Mouse (Mus musculus) hematopoietic stem cell, adult 5-6 weeks (primary cell): Measurements from ENCODE around the gene Emc4. TPM values are rescaled to one million over a fixed set of nuclear protein-coding genes. Genes with fewer than 3 reads are reported as not detected.

Experiments used
- ATAC-seq, 2 experiments: fragments of 125-278 bp in 1 of 2; replicated peaks in 1 of 2; 2 replicates each; pipeline ENCODE4 v1.8.0; 2016 to 2017; ENCODE audit warnings: inconsistent platforms in 2 of 2, mild to moderate bottlenecking in 2 of 2, moderate number of reproducible peaks in 2 of 2, low read depth in 1 of 2, moderate TSS enrichment in 1 of 2; ENCODE audit not compliant: low FRiP score in 2 of 2, poor library complexity in 2 of 2, severe bottlenecking in 2 of 2, insufficient read depth in 1 of 2, low TSS enrichment in 1 of 2
- total RNA-seq: library from RNA; stranded (forward); fragments of 172-1452, 232-1000 nt; gene quantifications from 2 replicates; pipeline ENCODE4 v1.2.3, GENCODE M21; 2017

Gene Emc4
- 48.9 and 54.9 TPM in 2 replicates for total RNA-seq

DNA sequence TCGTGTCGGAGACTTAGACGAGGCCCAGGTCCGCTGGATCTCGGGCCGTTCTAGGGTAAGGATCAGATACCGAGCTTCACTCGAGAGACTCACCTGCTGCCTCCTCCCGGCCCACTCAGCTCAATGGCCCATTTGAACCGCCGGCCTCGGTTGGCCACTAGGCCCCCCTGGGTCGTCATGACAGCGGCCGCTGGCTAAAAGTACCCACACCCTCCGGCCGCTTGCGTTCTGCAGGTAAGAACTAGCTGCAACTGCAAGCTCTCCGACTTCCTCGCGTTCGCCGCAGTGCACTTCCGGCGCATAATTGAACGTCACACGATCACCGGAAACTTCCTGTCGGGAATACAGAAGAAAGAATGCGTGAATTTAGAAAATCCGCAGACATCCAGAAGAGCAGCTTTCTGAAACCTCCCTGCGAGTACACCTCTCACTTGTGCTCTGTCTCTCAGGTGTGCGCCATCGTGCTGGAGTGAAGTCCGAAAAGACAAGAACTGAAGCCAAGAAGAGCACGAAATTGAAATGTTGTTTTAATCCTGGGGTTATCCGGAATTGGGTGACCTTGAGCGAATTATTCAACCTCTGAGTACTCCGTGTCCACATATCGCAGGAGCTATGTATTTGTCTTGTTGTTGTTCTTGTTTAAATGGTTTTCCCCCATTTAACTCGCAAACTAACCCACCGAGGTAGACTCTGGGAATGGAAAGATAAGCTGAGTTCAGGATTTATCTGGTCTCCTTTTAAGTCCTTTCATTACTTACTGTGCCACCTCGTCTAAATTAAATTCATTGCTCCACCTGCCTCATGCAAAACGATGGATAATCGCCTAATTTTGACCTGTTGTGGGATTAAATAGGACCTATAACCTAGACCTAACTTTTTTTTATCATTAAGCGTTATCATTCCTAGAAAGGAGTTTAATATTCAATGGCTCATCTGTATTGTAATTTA lies at the start of gene Emc4:
Gene Emc4, minus strand, starts transcription at position 302 of the 948 bp plus-strand sequence.
- peak; percentile 90 to 94 for ATAC-seq

DNA sequence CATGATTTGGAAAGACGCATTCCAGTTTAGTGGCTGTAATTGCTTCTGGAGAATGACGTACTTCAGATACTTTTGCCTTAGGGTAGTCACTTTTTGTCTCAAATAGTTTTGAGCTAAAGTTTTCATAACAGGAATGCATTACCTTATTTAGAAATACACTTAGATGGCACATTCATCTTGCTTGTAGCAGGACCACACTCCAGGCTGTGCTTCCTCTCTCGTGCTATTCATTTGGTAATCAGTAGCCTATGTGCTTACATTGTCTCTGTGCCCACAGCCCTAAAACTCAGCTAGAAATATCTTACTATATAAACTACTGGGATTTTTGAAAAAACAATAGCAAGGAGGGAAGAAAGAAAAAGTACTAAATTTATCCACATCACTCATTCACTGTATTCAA lies 39.2 kb upstream of the Emc4 start:
- ATAC-seq, result no peak

DNA sequence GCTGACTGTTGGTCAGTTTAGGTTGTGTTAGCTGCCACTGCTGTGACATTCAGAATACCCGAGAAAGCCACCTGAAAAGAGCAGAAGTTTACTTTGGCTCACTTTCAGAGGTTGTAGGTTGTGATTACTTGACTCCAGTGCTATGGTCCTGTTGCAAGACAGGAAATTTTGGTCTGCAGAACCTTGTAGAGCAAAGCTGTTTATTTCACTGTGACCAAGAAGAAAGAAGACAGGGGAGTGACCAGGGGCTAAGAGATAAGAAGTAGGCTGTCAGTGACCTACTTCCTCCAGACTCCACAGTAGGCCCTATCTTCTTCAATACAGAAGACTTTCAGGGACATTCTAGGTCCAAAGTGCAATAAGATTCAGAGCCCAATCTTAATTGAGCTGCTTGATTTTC lies 28.8 kb upstream of the Emc4 start:
- ATAC-seq, result peak in 1 of 2 experiments; percentile 29; a peak in 1 of 4 replicates

DNA sequence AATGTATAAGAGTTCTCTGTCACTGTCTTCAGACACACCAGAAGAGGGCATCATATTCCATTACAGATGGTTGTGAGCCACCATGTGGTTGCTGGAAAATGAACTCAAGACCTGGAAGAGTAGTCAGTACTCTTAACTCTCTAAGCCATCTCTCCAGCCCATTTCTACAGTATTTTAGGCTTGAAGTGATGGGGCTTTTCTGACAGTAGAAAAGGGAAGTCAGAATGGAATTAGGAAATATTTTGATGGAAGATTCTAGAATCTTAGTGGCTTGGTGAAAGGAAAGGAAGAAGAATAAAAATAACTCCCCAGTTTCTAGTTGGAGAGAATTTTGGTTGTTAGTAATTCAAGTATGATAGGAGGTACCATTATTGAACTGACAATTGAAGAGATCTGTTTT lies 26.1 kb upstream of the Emc4 start:
- ATAC-seq, result no peak

DNA sequence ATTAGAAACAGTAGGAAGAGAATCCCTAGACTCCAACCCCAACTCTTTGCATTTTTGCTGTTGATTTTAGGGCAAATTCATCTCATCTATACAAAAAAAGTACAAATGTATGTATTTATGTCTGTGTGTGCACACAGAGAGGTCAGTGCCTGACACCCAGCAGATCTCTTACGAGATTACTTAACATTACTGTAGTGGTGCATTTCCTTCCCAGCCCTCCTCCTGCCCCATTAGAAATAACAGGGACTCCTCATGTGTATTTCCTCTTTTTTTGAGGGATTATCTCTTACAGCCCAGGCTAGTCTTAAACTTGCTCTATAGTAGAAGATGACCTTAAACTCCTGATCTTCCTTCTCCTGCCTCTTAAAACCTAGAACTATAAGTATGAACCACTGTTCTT lies 24.9 kb upstream of the Emc4 start:
- peak in 1 of 2 experiments; percentile 33; a peak in 1 of 4 replicates for ATAC-seq

DNA sequence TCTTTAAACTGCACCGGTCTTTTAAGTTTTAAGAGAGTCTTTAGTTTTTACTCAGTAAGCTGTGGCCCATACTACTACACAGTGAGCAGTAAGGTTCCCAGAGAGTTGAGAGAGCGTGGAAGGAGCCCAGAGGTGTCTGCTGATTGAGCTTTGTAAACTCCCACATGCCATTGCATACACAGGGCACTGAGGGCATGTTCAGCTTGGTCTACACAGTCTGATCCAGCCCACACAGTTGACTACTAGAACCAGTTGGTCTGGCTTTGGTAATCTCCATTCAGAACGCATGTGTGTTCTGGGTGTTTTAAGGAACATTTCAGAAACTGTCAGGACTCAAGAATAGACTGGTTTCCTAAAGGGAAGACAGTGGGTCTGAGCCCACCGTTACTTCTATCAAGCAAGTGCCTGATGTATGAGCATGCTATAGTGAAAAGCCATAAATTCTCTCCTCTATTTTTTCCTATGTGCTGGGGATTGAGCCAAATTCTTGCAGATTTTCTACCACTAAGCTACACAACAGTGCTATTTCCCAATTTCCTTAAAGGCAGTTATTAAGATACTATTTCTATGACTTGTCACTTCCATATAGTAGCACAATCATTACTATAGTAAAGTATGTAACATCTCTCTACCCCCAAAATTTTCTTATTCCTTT lies 23.6 kb upstream of the Emc4 start:
- ATAC-seq, result no peak

DNA sequence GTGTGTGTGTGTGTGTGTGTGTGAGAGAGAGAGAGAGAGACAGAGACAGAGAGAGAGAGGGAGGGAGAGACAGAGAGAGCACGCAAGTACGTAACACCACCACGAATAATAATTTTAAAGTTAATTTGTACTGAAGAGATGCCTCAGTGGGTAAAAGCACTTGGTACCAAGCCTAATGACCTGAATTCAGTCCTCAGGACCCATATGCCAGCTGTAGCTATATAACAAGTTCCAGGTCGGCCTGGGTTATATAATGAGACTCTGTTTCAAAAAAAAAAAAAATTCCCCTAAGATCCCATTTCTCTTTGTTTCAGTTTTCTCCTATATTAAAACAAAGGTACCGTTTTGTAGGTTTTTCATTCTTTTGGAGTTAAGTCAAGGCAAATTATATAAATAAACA lies 23.0 kb upstream of the Emc4 start:
- no peak for ATAC-seq

DNA sequence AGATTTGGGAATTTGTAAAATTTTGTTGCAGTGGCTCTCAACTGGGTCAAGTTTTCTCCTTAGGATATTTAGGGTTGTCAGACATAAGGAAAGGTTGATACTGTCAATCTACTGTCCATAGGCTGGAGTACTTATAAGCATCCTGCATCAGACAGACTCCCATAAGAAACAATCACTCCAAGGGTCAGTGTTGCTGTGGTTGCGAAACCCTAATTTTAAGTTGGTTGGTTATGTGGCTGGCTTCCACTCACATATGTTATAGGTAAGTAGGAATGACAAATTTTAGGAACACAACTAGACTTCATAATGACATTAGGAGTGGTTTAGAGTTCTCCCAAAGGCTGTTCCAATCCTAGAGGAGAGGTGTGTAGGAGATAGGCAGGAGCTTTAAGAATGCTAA lies 13.4 kb upstream of the Emc4 start:
- ATAC-seq, result no peak

DNA sequence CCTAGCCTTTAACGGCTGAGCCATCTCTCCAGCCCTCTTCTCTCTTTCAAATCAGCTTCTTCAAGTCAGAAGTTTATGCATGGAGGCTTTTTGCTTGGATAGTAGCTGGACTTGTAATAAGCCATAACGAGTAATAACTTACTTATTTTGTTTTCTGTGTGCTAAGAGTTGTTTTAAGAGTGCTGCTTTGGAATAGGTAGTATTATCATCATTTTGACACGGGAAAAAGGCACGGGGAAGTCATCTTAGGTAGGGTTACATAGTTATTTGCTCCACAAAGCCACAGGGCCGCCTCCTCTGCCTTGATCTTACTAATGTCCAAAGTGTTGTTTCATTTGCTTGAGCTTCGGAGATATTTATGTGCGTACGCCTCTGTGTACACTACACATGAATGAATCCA lies 12.3 kb upstream of the Emc4 start:
- no peak for ATAC-seq

DNA sequence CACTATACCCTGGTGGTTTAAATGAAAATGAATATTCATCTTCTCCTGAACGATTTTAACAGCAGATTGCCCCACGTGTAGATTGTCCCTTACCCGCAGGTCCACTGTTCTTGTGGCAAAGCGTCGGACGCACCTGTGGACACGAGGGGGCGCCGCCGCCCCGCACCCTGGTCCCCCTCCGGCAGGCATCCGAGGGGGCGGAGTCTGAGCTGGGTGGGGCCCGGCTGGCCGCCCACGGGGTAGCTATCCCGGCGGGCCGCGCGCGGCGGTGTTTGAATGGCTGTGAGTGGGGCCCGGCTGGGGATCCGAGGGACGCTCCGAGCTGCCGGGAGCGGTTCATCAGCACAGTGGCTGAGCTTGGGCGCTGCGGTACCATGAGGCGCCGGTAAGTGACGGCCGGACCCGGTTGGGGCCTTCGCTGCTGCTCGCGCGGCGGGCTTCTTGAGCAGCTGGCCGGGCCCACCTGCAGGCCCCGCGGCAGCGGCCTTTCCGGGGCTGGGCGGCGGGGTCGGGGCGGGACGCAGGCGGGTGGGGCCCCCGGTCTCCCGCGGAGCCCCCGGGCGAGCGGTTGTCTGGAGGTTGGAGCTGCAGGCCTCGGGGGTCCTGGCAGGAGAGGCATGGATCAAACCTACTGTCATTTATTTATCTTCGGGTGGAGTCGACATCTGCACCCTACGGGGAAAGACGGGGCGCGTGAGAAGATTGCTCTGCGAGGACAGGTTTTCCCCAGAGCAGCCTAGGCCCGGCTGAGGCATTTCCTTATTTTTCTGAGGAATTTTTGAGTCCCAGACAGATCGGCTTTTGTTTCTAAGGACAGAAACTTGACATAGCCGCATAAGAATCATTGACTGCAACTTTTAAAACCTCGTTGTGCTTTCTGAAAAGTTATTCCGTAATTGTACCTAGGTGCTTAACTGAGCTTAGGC lies 11.4 kb upstream of the Emc4 start, which contains the start of gene Katnbl1:
Gene Katnbl1, plus strand, starts transcription at position 239 of the 926 bp plus-strand sequence.
- ATAC-seq, result peak; percentile 92 to 96

DNA sequence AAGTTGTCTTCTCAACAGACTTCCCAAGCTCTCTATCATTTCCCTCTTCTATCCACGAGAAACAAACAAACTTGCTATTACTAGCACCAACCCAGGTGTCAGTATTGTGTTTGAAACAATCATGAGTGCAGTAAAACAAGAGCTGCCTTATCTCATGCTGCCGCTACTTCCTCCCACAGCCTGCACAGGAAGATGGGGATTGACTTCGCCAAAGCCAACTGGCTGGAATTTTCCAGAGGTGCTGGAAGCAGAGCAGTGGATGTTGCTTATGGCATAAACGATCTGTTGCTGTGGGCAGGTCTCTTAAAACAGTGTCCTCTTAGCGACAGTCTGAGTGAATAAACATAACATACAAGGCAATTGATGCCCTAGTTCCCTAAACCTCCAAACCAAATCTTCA lies 6.8 kb upstream of the Emc4 start:
- peak; percentile 19 to 37; a peak in 3 of 4 replicates for ATAC-seq

DNA sequence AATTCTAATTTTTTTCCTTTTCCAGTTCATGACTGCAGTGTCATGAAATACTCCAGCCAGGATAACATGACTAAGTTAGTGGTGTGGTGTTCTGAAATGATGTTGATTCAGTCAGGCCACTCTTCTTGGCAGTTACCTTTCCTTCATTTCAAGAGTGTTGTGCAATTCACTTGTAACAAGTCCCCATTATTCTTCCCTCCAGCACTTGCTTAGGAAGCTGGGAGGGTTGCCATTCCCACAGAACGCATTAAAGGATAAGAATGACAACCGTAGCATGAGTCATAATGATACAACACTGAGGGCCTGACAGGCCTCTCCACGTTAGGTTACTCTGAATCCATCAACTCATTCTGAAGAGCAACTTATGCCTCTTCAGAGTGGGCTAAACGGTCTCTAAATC lies 5.3 kb upstream of the Emc4 start:
- no peak for ATAC-seq

DNA sequence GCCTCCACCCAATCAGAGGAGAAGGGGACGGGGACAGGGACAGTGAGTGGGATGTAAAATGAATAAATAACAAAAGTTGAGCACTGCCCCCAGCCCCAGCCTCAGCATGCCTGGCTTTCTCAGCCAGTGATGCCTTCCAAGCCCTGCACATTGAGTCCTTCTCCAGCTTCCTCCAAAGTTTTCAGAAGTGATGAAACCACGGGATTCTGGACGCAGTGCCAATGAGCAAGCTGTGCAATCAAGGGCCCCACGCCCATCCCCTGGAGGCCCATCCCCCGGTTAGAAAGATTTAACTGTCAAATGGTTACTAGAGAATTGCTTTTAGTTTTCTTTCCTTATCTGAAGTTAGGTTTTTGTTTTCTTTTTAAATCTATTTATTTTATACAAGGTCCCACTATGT lies 2.1 kb upstream of the Emc4 start:
- no peak for ATAC-seq

DNA sequence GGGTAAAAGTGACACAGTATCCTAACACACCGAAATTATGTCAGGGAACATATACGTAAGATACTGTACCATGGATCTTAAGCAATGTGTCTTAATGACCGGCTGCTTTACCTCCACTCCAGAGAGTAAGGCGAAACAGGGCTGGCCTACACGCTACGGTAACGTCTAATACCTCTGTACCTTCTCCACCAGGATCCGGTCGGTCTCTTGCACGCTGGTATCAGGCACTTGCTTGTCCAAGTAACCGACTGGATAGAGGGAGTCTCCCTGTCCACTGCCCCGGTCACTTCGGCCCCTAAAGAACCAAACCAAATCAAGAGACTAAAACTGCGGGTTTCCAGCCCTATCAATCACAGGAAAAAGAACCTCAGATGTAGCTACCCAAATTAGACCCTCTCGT lies 605 bp downstream of the Emc4 start:
- peak; percentile 36 to 52; a peak in 2 of 4 replicates for ATAC-seq

DNA sequence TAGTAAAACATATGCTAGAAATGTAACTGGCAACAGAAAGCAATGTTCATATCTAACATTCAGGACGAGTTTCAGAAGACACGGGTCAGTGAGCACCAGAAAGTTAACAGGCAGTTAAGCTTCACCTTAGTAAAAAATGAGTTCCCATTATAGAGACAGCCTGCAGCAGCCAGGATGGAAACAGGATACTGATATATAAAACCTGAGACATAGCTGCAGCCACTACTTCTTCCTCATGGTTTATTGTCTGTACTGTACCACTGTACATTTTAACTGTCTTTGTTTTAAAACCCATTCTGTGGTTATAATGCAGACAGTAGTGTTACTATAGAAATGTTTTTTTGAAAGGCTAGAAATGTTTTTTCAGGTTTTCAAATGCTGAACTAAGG lies 7.1 kb downstream of the Emc4 start:
- ATAC-seq, result no peak

DNA sequence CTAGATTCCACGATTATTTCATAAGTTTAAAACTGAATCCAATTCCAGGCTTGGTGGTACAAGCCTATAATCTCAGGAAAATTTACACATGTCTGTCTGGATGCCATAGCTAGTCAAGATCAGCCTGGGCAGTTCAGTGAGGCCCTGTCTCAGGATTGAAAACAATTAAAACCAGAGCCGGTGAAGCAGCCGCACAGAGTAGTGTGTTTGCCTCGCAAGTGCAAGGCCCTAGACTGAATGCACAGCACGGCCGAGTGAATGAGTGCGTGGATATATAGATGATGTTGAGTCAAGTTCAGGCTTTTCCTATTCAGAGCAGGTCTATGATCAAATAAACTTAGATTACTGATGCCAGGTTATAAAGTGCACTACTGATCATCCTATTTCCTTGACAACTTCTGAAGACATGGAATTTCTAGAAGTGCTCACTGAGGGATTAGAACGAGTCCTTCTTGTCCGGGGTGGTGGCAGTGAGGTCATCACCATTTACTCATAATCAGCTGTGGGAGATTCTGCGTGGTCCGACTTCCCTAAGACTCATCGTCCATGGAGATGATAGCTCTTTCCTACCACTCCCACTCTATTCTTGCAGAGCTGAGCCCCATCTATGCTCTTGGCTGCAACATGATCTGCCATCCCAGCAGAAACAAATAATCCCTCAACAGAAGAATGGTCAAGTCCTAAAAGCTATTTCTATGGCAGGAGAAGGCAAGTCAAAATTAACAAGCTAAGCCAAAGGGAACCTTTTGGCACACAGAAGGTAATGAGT lies 7.6 kb downstream of the Emc4 start:
- 0 out of 4 replicates have a peak, but pooled peaks of 1 of the 2 experiments have one; percentile 5 for ATAC-seq

DNA sequence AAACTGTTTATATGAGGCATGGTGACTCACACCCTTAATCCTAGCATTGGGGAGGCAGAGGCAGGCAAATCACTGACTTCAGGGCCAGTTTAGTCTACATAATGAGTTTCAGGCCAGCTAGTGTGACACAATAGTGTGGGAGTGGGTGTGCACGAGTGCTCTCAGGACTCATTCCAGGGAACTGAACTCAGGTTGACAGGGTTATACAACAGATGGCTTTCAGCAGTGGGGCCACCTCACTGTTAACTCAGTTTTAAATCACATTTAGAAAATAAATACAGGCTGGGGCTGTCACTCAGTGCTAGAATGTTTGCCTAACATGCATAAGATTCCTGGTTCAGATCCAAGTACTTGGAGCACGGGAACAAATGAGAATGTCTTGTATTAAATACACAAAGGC lies 8.2 kb downstream of the Emc4 start:
- no peak for ATAC-seq
